Mouse (Mus musculus): ENCODE measurements around the gene Senp5.

GRCm38 (mm10) chr16:31918248-31918724 lies 84.8 kb downstream of the Senp5 start:
- TF ChIP-seq CTCF (IDR thresholded peaks at IDR 0.05; ENCODE audit: low read depth, low read length), result peak; percentile 93
- no peak for TF ChIP-seq EP300 (IDR thresholded peaks at IDR 0.05; ENCODE audit: insufficient read depth, low read depth, low read length)

All from ES-Bruce4 (cell line).